Mouse (Mus musculus): ENCODE measurements around the gene Gatd1. TPM values are rescaled to one million over a fixed set of nuclear protein-coding genes. Genes with fewer than 3 reads are reported as not detected.

Gene Gatd1
- polyA plus RNA-seq, 1 experiment from 2014 or later, result 50.8 TPM

GRCm38 (mm10) chr7:141388487-141389109 lies 25.3 kb downstream of the Gatd1 start:
- H3K9me3 ChIP-seq, result no peaks in the 10 kb centered on the region

GRCm38 (mm10) chr7:141387807-141388486 lies 26.0 kb downstream of the Gatd1 start:
- H3K4me3 ChIP-seq, result no peak overlapping the region
- 0 out of 2 replicates have a peak, but pooled peaks cover 3% of the 10 kb centered on the region for H3K27me3 ChIP-seq (replicated peaks; ENCODE audit: low read depth, poor library complexity, severe bottlenecking)
- H3K27ac ChIP-seq (replicated peaks), result no peak overlapping the region
- H3K9me3 ChIP-seq, result no peaks in the 10 kb centered on the region
- WGBS, result 56% methylated on average over 2 of the region's 2 CpGs
- peaks cover 19% of the 10 kb centered on the region for H3K4me1 ChIP-seq
- no peaks in the 10 kb centered on the region for H3K36me3 ChIP-seq (replicated peaks)
- no peak for DNase-seq (ENCODE audit: low spot score)

More at GRCm38 (mm10) chr7:141388487-141389109, 25.3 kb downstream of the Gatd1 start:
- peaks cover 22% of the 10 kb centered on the region for H3K4me1 ChIP-seq
- no peak overlapping the region for H3K4me3 ChIP-seq
- H3K27ac ChIP-seq (replicated peaks), result no peak overlapping the region
- DNase-seq (ENCODE audit: low spot score), result no peak
- no peaks in the 10 kb centered on the region for H3K36me3 ChIP-seq (replicated peaks)
- 0 out of 2 replicates have a peak, but pooled peaks cover 3% of the 10 kb centered on the region for H3K27me3 ChIP-seq (replicated peaks; ENCODE audit: low read depth, poor library complexity, severe bottlenecking)
- 67% methylated on average over 3 of the region's 3 CpGs for WGBS

GRCm38 (mm10) chr7:141381068-141381835 lies 32.7 kb downstream of the Gatd1 start:
- DNase-seq (ENCODE audit: low spot score), result no peak
- H3K36me3 ChIP-seq (replicated peaks), result no peaks in the 10 kb centered on the region
- WGBS, result 73% methylated on average over 4 of the region's 4 CpGs
- 0 out of 2 replicates have a peak, but pooled peaks cover 8% of the 10 kb centered on the region for H3K27me3 ChIP-seq (replicated peaks; ENCODE audit: low read depth, poor library complexity, severe bottlenecking)
- H3K27ac ChIP-seq (replicated peaks), result no peak overlapping the region
- no peaks in the 10 kb centered on the region for H3K9me3 ChIP-seq
- H3K4me3 ChIP-seq, result no peak overlapping the region
- H3K4me1 ChIP-seq, result 0 out of 2 replicates have a peak, but pooled peaks cover 3% of the 10 kb centered on the region

GRCm38 (mm10) chr7:141379584-141379983 lies 34.4 kb downstream of the Gatd1 start:
- no peaks in the 10 kb centered on the region for H3K36me3 ChIP-seq (replicated peaks)
- DNase-seq (ENCODE audit: low spot score), result no peak
- WGBS, result 71% methylated on average over 4 of the region's 4 CpGs
- no peak overlapping the region for H3K27ac ChIP-seq (replicated peaks)
- 0 out of 2 replicates have a peak, but pooled peaks cover 3% of the 10 kb centered on the region for H3K4me1 ChIP-seq
- H3K27me3 ChIP-seq (replicated peaks; ENCODE audit: low read depth, poor library complexity, severe bottlenecking), result 0 out of 2 replicates have a peak, but pooled peaks cover 8% of the 10 kb centered on the region
- no peak overlapping the region for H3K4me3 ChIP-seq
- no peaks in the 10 kb centered on the region for H3K9me3 ChIP-seq

- no peaks in the 10 kb centered on the region for H3K36me3 ChIP-seq (replicated peaks)
- no peak for DNase-seq (ENCODE audit: low spot score)
- H3K27me3 ChIP-seq (replicated peaks; ENCODE audit: low read depth, poor library complexity, severe bottlenecking), result no peaks in the 10 kb centered on the region
- peaks cover 11% of the 10 kb centered on the region; the same call in 1 of the 2 replicates for H3K4me1 ChIP-seq
- no peaks in the 10 kb centered on the region for H3K9me3 ChIP-seq
- no peak overlapping the region for H3K27ac ChIP-seq (replicated peaks)
- no peak overlapping the region for H3K4me3 ChIP-seq
Measured at GRCm38 (mm10) chr7:141374399-141374798, 39.5 kb downstream of the Gatd1 start.

- WGBS, result 64% methylated on average over 6 of the region's 6 CpGs
- no peak overlapping the region for H3K27ac ChIP-seq (replicated peaks)
Measured at GRCm38 (mm10) chr7:141373611-141374010, 40.3 kb downstream of the Gatd1 start.

GRCm38 (mm10) chr7:141371942-141372595 lies 41.9 kb downstream of the Gatd1 start:
- H3K4me3 ChIP-seq, result no peak overlapping the region
- peaks cover 11% of the 10 kb centered on the region; the same call in 1 of the 2 replicates for H3K4me1 ChIP-seq
- no peak overlapping the region for H3K27ac ChIP-seq (replicated peaks)
- WGBS, result 70% methylated on average over 6 of the region's 6 CpGs
- no peak for DNase-seq (ENCODE audit: low spot score)
- H3K9me3 ChIP-seq, result no peaks in the 10 kb centered on the region
- no peaks in the 10 kb centered on the region for H3K36me3 ChIP-seq (replicated peaks)
- H3K27me3 ChIP-seq (replicated peaks; ENCODE audit: low read depth, poor library complexity, severe bottlenecking), result no peaks in the 10 kb centered on the region

More at GRCm38 (mm10) chr7:141373611-141374010, 40.3 kb downstream of the Gatd1 start:
- Histone ChIP-seq H3K9me3 (no peaks in the 10 kb centered on the region), H3K27me3 (replicated peaks; ENCODE audit: low read depth, poor library complexity, severe bottlenecking) (no peaks in the 10 kb centered on the region), H3K4me1 (peaks cover 11% of the 10 kb centered on the region; the same call in 1 of the 2 replicates), H3K36me3 (replicated peaks) (no peaks in the 10 kb centered on the region), H3K4me3 (no peak overlapping the region)
- no peak for DNase-seq (ENCODE audit: low spot score)

GRCm38 (mm10) chr7:141369918-141370317 lies 44.0 kb downstream of the Gatd1 start:
- H3K9me3 ChIP-seq, result no peaks in the 10 kb centered on the region
- WGBS, result 76% methylated on average over 5 of the region's 5 CpGs
- H3K4me3 ChIP-seq, result no peak overlapping the region
- no peak overlapping the region for H3K27ac ChIP-seq (replicated peaks)
- no peaks in the 10 kb centered on the region for H3K36me3 ChIP-seq (replicated peaks)
- H3K4me1 ChIP-seq, result peaks cover 11% of the 10 kb centered on the region; the same call in 1 of the 2 replicates
- H3K27me3 ChIP-seq (replicated peaks; ENCODE audit: low read depth, poor library complexity, severe bottlenecking), result 0 out of 2 replicates have a peak, but pooled peaks cover 5% of the 10 kb centered on the region
- DNase-seq (ENCODE audit: low spot score), result no peak

GRCm38 (mm10) chr7:141367358-141367757 lies 46.6 kb downstream of the Gatd1 start:
- peaks cover 17% of the 10 kb centered on the region for H3K27me3 ChIP-seq (replicated peaks; ENCODE audit: low read depth, poor library complexity, severe bottlenecking)
- no peak overlapping the region for H3K27ac ChIP-seq (replicated peaks)
- no peaks in the 10 kb centered on the region for H3K9me3 ChIP-seq
- peaks cover 4% of the 10 kb centered on the region; the same call in 1 of the 2 replicates for H3K4me1 ChIP-seq
- H3K4me3 ChIP-seq, result no peak overlapping the region
- DNase-seq (ENCODE audit: low spot score), result no peak
- WGBS, result 89% methylated on average over 4 of the region's 4 CpGs
- H3K36me3 ChIP-seq (replicated peaks), result no peaks in the 10 kb centered on the region

- Histone ChIP-seq H3K36me3 (replicated peaks) (no peaks in the 10 kb centered on the region), H3K9me3 (no peaks in the 10 kb centered on the region), H3K4me1 (peaks cover 9% of the 10 kb centered on the region; the same call in 1 of the 2 replicates), H3K4me3 (no peak overlapping the region), H3K27me3 (replicated peaks; ENCODE audit: low read depth, poor library complexity, severe bottlenecking) (peaks cover 40% of the 10 kb centered on the region), H3K27ac (replicated peaks) (no peak overlapping the region)
- 54% methylated on average over 3 of the region's 3 CpGs for WGBS
- DNase-seq (ENCODE audit: low spot score), result no peak
Measured at GRCm38 (mm10) chr7:141365049-141365445, 48.9 kb downstream of the Gatd1 start.

- no peak for DNase-seq (ENCODE audit: low spot score)
Measured at GRCm38 (mm10) chr7:141364349-141365048, 49.4 kb downstream of the Gatd1 start.

More at GRCm38 (mm10) chr7:141364349-141365048, 49.4 kb downstream of the Gatd1 start:
- peaks cover 9% of the 10 kb centered on the region; the same call in 1 of the 2 replicates for H3K4me1 ChIP-seq
- H3K36me3 ChIP-seq (replicated peaks), result no peaks in the 10 kb centered on the region
- H3K27ac ChIP-seq (replicated peaks), result no peak overlapping the region
- H3K9me3 ChIP-seq, result no peaks in the 10 kb centered on the region
- 82% methylated on average over 5 of the region's 5 CpGs for WGBS
- peaks cover 45% of the 10 kb centered on the region for H3K27me3 ChIP-seq (replicated peaks; ENCODE audit: low read depth, poor library complexity, severe bottlenecking)
- no peak overlapping the region for H3K4me3 ChIP-seq

Measured in embryonic facial prominence, embryonic 10.5 days (tissue).